Mouse (Mus musculus) ES-E14 (cell line): Measurements from ENCODE around the gene Per1.

Source experiments
- CHD2 ChIP-seq: IDR thresholded peaks from 2 replicates; pipeline ENCODE4 v1.6.1; 2014; ENCODE audit warnings: mild to moderate bottlenecking, low read depth, low read length, inconsistent platforms
- HCFC1 ChIP-seq: IDR thresholded peaks from 2 replicates; pipeline ENCODE4 v1.6.1; 2012; ENCODE audit warnings: low read length, inconsistent platforms, borderline replicate concordance; ENCODE audit not compliant: insufficient read depth
- MAFK ChIP-seq: IDR thresholded peaks from 2 replicates; pipeline ENCODE4 v1.6.1; 2014; ENCODE audit warnings: mild to moderate bottlenecking, low read depth, low read length, inconsistent platforms; ENCODE audit not compliant: insufficient read depth
- ZC3H11A ChIP-seq: IDR thresholded peaks from 2 replicates; pipeline ENCODE4 v1.6.1; 2012; ENCODE audit warnings: low read depth, mild to moderate bottlenecking, inconsistent platforms, low read length, borderline replicate concordance
- ZNF384 ChIP-seq: IDR thresholded peaks from 2 replicates; pipeline ENCODE4 v1.6.1; 2012; ENCODE audit warnings: low read depth, low read length, inconsistent platforms

GRCm38 (mm10) chr11:69107676-69108075, 12.7 kb downstream of the Per1 start:
- TF ChIP-seq ZNF384, result no peak
- no peak for TF ChIP-seq MAFK
- no peak for TF ChIP-seq CHD2
- no peak for TF ChIP-seq HCFC1
- TF ChIP-seq ZC3H11A, result no peak
